Mouse (Mus musculus) midbrain, embryonic 14.5 days (tissue): Measurements from ENCODE around the gene Pcnt. TPM values are rescaled to one million over a fixed set of nuclear protein-coding genes. Genes with fewer than 3 reads are reported as not detected.

Source experiments
- ATAC-seq: fragments of 200-750 bp; cut with Nextera tagmentation; 2 replicates; pipeline ENCODE4 v1.8.0; 2017; ENCODE audit warnings: moderate number of reproducible peaks, moderate library complexity; ENCODE audit not compliant: low FRiP score, low TSS enrichment
- DNase-seq: peaks from one replicate; pipeline ENCODE4 v3.0.0-alpha.2; 2015
- H3K27ac ChIP-seq: fragments of 300-500 bp; sonication (generic); replicated peaks from 2 replicates; pipeline ENCODE4 v1.5.1; 2014; ENCODE audit warnings: mild to moderate bottlenecking, low read depth, low read length, moderate library complexity
- H3K27me3 ChIP-seq: fragments of 300-500 bp; sonication (generic); 2 replicates; pipeline ENCODE4 v1.6.1; 2014; ENCODE audit warnings: low read length, control low read depth, mixed read lengths; ENCODE audit not compliant: control insufficient read depth, insufficient read depth
- H3K36me3 ChIP-seq: fragments of 300-500 bp; sonication (generic); 2 replicates; pipeline ENCODE4 v1.6.1; 2014; ENCODE audit warnings: low read length, control low read depth; ENCODE audit not compliant: control insufficient read depth, insufficient read depth
- H3K4me1 ChIP-seq: fragments of 300-500 bp; sonication (generic); 2 replicates; pipeline ENCODE4 v1.6.1; 2014; ENCODE audit warnings: mild to moderate bottlenecking, antibody characterized with exemption, low read length, control low read depth; ENCODE audit not compliant: control insufficient read depth, insufficient read depth
- H3K4me2 ChIP-seq: fragments of 300-500 bp; sonication (generic); 2 replicates; pipeline ENCODE4 v1.6.1; 2014; ENCODE audit warnings: mild to moderate bottlenecking, low read length, moderate library complexity
- H3K4me3 ChIP-seq: fragments of 300-500 bp; sonication (generic); replicated peaks from 2 replicates; pipeline ENCODE4 v1.5.1; 2014; ENCODE audit warnings: low read depth, low read length
- H3K9ac ChIP-seq: fragments of 300-500 bp; sonication (generic); replicated peaks from 2 replicates; pipeline ENCODE4 v1.6.1; 2014; ENCODE audit warnings: mild to moderate bottlenecking, low read length, moderate library complexity
- H3K9me3 ChIP-seq: fragments of 300-500 bp; sonication (generic); 2 replicates; pipeline ENCODE4 v1.6.1; 2016; ENCODE audit warnings: low read length, control low read depth, mixed read lengths; ENCODE audit not compliant: control insufficient read depth
- WGBS: fragments of 180-500 bp; shearing (Covaris S2); extraction: QIAGEN DNeasy Blood & Tissue Kit; methylation state at CpG from one replicate; pipeline ENCODE4 v1.1.7; 2014; 5-methylcytosine and 5-hydroxymethylcytosine counted together
- polyA plus RNA-seq: library from polyadenylated mRNA; unstranded; fragments of >200 nt; fragmentation: Nextera tagmentation; extraction: Ambion mirVana; gene quantifications from 2 replicates; pipeline ENCODE4 v1.2.1, GENCODE M21; 2014

The Pcnt gene
- polyA plus RNA-seq, 1 experiment from 2014 or later = 11.9 TPM

GRCm38 (mm10) chr10:76462721-76463120 lies 20.1 kb upstream of the Pcnt start:
- Histone ChIP-seq H3K4me2 (no peak overlapping the region), H3K27ac (no peak overlapping the region), H3K36me3 (0 out of 2 replicates have a peak, but pooled peaks cover 10% of the 10 kb centered on the region), H3K4me3 (no peak overlapping the region), H3K9ac (no peak overlapping the region), H3K27me3 (no peaks in the 10 kb centered on the region), H3K9me3 (no peaks in the 10 kb centered on the region), H3K4me1 (peaks cover 2% of the 10 kb centered on the region; the same call in 1 of the 2 replicates)
- 88% methylated on average over 6 of the region's 6 CpGs for WGBS
- no peak for ATAC-seq
- DNase-seq = no peak

GRCm38 (mm10) chr10:76462312-76462711 lies 19.7 kb upstream of the Pcnt start:
- H3K36me3 ChIP-seq = 0 out of 2 replicates have a peak, but pooled peaks cover 10% of the 10 kb centered on the region
- H3K4me2 ChIP-seq = no peak overlapping the region
- DNase-seq = no peak
- no peaks in the 10 kb centered on the region for H3K9me3 ChIP-seq
- H3K9ac ChIP-seq = no peak overlapping the region
- 93% methylated on average over 7 of the region's 7 CpGs for WGBS
- no peaks in the 10 kb centered on the region for H3K4me1 ChIP-seq
- no peak for ATAC-seq
- H3K27ac ChIP-seq = no peak overlapping the region
- H3K4me3 ChIP-seq = no peak overlapping the region
- no peaks in the 10 kb centered on the region for H3K27me3 ChIP-seq

- DNase-seq (no peak), ATAC-seq (no peak)
- H3K4me3 ChIP-seq = no peak overlapping the region
- H3K27me3 ChIP-seq = no peaks in the 10 kb centered on the region
- H3K9me3 ChIP-seq = no peaks in the 10 kb centered on the region
- WGBS = 93% methylated on average over 1 of the region's 1 CpGs
- no peaks in the 10 kb centered on the region for H3K4me1 ChIP-seq
- H3K9ac ChIP-seq = no peak overlapping the region
- H3K27ac ChIP-seq = no peak overlapping the region
- no peak overlapping the region for H3K4me2 ChIP-seq
- H3K36me3 ChIP-seq = 0 out of 2 replicates have a peak, but pooled peaks cover 10% of the 10 kb centered on the region
Measured at GRCm38 (mm10) chr10:76461255-76461654, 18.7 kb upstream of the Pcnt start.

GRCm38 (mm10) chr10:76455289-76455688 lies 12.7 kb upstream of the Pcnt start:
- 62% methylated on average over 5 of the region's 5 CpGs for WGBS
- Histone ChIP-seq H3K27ac (no peak overlapping the region), H3K9me3 (no peaks in the 10 kb centered on the region), H3K9ac (no peak overlapping the region), H3K4me2 (no peak overlapping the region), H3K36me3 (no peaks in the 10 kb centered on the region), H3K27me3 (no peaks in the 10 kb centered on the region), H3K4me1 (no peaks in the 10 kb centered on the region), H3K4me3 (no peak overlapping the region)
- no peak; the same call in 1 of the 2 replicates for ATAC-seq
- peak; percentile 78 for DNase-seq

GRCm38 (mm10) chr10:76448851-76449250 lies 6.3 kb upstream of the Pcnt start, which contains the start of gene 2610028H24Rik:
Gene 2610028H24Rik (plus strand): TSS chr10:76449081.
- Histone ChIP-seq H3K4me2 (no peak within 1 kb of the TSS), H3K4me3 (no peak within 1 kb of the TSS), H3K27me3 (no peaks in the 10 kb centered on the region), H3K4me1 (no peaks in the 10 kb centered on the region), H3K36me3 (no peaks in the 10 kb centered on the region), H3K27ac (no peak within 1 kb of the TSS), H3K9ac (no peak within 1 kb of the TSS), H3K9me3 (no peaks in the 10 kb centered on the region)
- DNase-seq = no peak
- ATAC-seq = no peak
- 66% methylated on average over 5 of the region's 5 CpGs for WGBS

- DNase-seq (no peak), ATAC-seq (no peak)
- peaks cover 6% of the 10 kb centered on the region; the same call in 1 of the 2 replicates for H3K4me1 ChIP-seq
Measured at GRCm38 (mm10) chr10:76447406-76448229, 5.0 kb upstream of the Pcnt start.

GRCm38 (mm10) chr10:76445996-76446681 lies 3.6 kb upstream of the Pcnt start:
- H3K27ac ChIP-seq = no peak overlapping the region
- ATAC-seq (no peak), DNase-seq (no peak)
- no peaks in the 10 kb centered on the region for H3K36me3 ChIP-seq
- no peaks in the 10 kb centered on the region for H3K9me3 ChIP-seq
- 90% methylated on average over 4 of the region's 4 CpGs for WGBS
- H3K9ac ChIP-seq = no peak overlapping the region
- H3K4me3 ChIP-seq = no peak overlapping the region
- peaks cover 12% of the 10 kb centered on the region for H3K4me1 ChIP-seq
- H3K4me2 ChIP-seq = no peak overlapping the region
- no peaks in the 10 kb centered on the region for H3K27me3 ChIP-seq

More at GRCm38 (mm10) chr10:76447406-76448229, 5.0 kb upstream of the Pcnt start:
- H3K9ac ChIP-seq = no peak overlapping the region
- no peaks in the 10 kb centered on the region for H3K36me3 ChIP-seq
- no peaks in the 10 kb centered on the region for H3K9me3 ChIP-seq
- H3K27me3 ChIP-seq = no peaks in the 10 kb centered on the region
- H3K4me3 ChIP-seq = no peak overlapping the region
- WGBS = 84% methylated on average over 15 of the region's 15 CpGs
- no peak overlapping the region for H3K27ac ChIP-seq
- no peak overlapping the region for H3K4me2 ChIP-seq

GRCm38 (mm10) chr10:76440281-76440680 lies 2.3 kb downstream of the Pcnt start, which contains the start of gene AC141477.1:
Gene AC141477.1 (minus strand): TSS chr10:76440444.
- Histone ChIP-seq H3K27ac (no peak within 1 kb of the TSS), H3K4me1 (peaks cover 12% of the 10 kb centered on the region), H3K9ac (no peak within 1 kb of the TSS), H3K27me3 (no peaks in the 10 kb centered on the region), H3K4me2 (peak within 1 kb of the TSS; percentile 71; the same call in 1 of the 2 replicates), H3K36me3 (peaks cover 31% of the 10 kb centered on the region), H3K4me3 (no peak within 1 kb of the TSS), H3K9me3 (no peaks in the 10 kb centered on the region)
- ATAC-seq (no peak), DNase-seq (no peak)
- 96% methylated on average over 17 of the region's 17 CpGs for WGBS
